Mouse (Mus musculus): ENCODE measurements around the gene Defb47.

Gene Defb47

GRCm38 (mm10) chr14:62997777-62998176 lies at the start of gene Defb47:
Gene Defb47 (plus strand): TSS chr14:62998077.
- DNase-seq (ENCODE audit: low spot score in 2 of 2), result no peak

- DNase-seq (ENCODE audit: low spot score in 2 of 2), result no peak
Observed at GRCm38 (mm10) chr14:62956091-62956490, 41.8 kb upstream of the Defb47 start.

- DNase-seq (ENCODE audit: low spot score in 2 of 2), result no peak
Observed at GRCm38 (mm10) chr14:62963632-62964031, 34.2 kb upstream of the Defb47 start.

GRCm38 (mm10) chr14:62965342-62965741 lies 32.5 kb upstream of the Defb47 start:
- DNase-seq (ENCODE audit: low spot score in 2 of 2), result no peak

GRCm38 (mm10) chr14:62965811-62966520 lies 31.9 kb upstream of the Defb47 start:
- no peak for DNase-seq (ENCODE audit: low spot score in 2 of 2)

GRCm38 (mm10) chr14:62975046-62975445 lies 22.8 kb upstream of the Defb47 start:
- DNase-seq (ENCODE audit: low spot score in 2 of 2), result peak; percentile 16 to 47

- no peak for DNase-seq (ENCODE audit: low spot score in 2 of 2)
Observed at GRCm38 (mm10) chr14:62979815-62980214, 18.1 kb upstream of the Defb47 start.

GRCm38 (mm10) chr14:62984410-62984809 lies 13.5 kb upstream of the Defb47 start, which contains the start of gene Defb48:
Gene Defb48 (minus strand): TSS chr14:62984510.
- no peak for DNase-seq (ENCODE audit: low spot score in 2 of 2)

GRCm38 (mm10) chr14:62991271-62991670 lies 6.6 kb upstream of the Defb47 start:
- no peak for DNase-seq (ENCODE audit: low spot score in 2 of 2)

- no peak for DNase-seq (ENCODE audit: low spot score in 2 of 2)
Observed at GRCm38 (mm10) chr14:62991849-62992510, 5.9 kb upstream of the Defb47 start.

- no peak for DNase-seq (ENCODE audit: low spot score in 2 of 2)
Observed at GRCm38 (mm10) chr14:62998977-62999376, 1.1 kb downstream of the Defb47 start.

GRCm38 (mm10) chr14:63002588-63002987 lies 4.7 kb downstream of the Defb47 start:
- DNase-seq (ENCODE audit: low spot score in 2 of 2), result no peak

- DNase-seq (ENCODE audit: low spot score in 2 of 2), result no peak
Observed at GRCm38 (mm10) chr14:63011471-63011870, 13.6 kb downstream of the Defb47 start, which contains the start of gene Defb43. Gene Defb43 (plus strand): TSS chr14:63011771.

- DNase-seq (ENCODE audit: low spot score in 2 of 2), result no peak
Observed at GRCm38 (mm10) chr14:63013082-63013481, 15.2 kb downstream of the Defb47 start.

- DNase-seq (ENCODE audit: low spot score in 2 of 2), result no peak
Observed at GRCm38 (mm10) chr14:63014667-63015066, 16.8 kb downstream of the Defb47 start.

GRCm38 (mm10) chr14:63020524-63021156 lies 22.8 kb downstream of the Defb47 start:
- DNase-seq (ENCODE audit: low spot score in 2 of 2), result no peak

GRCm38 (mm10) chr14:63046691-63047090 lies 48.8 kb downstream of the Defb47 start, which contains the start of gene Defb42:
Gene Defb42 (plus strand): TSS chr14:63046991.
- no peak for DNase-seq (ENCODE audit: low spot score in 2 of 2)

GRCm38 (mm10) chr14:63049910-63050370 lies 52.1 kb downstream of the Defb47 start, which contains the start of gene Defb30:
Gene Defb30 (minus strand): TSS chr14:63049960.
- no peak for DNase-seq (ENCODE audit: low spot score in 2 of 2)

Data from natural killer cell, adult 2 months (primary cell).